Mouse (Mus musculus) left cerebral cortex, adult 18-20 months (tissue): ENCODE measurements at regions not wholly inside any gene's neighbourhood (a gene's known extent, or its start where the extent isn't known, plus 50 kb on each side); places are given as distances from the start of the nearest gene placed in this dataset.
A peak's percentile ranks its signal among the peaks of the same experiment; 100 is the strongest.
"Not testable (repeated sequence)": the region's sequence is repeated elsewhere in the genome, so short reads cannot be mapped to it uniquely, and the experiment has no call there.

Experiments used
- DNase-seq, 2 experiments: peaks; one replicate each; pipeline ENCODE4 v3.0.0; 2021 to 2022; ENCODE audit warnings: low spot score in 2 of 2, mixed read lengths in 1 of 2

GRCm38 (mm10) chr17:54753396-54753994 lies 454.7 kb upstream of the Slc5a7 start:
- no peak for DNase-seq

- no peak for DNase-seq
These were observed 454.1 kb upstream of the Slc5a7 start for GRCm38 (mm10) chr17:54752917-54753316.

GRCm38 (mm10) chr17:54735836-54736235 lies 437.0 kb upstream of the Slc5a7 start:
- no peak for DNase-seq

GRCm38 (mm10) chr17:54727660-54728059 lies 428.8 kb upstream of the Slc5a7 start:
- DNase-seq: no peak

GRCm38 (mm10) chr17:54726693-54727092 lies 427.9 kb upstream of the Slc5a7 start:
- no peak for DNase-seq

GRCm38 (mm10) chr17:54713026-54713425 lies 414.2 kb upstream of the Slc5a7 start:
- no peak for DNase-seq

- DNase-seq: not testable (repeated sequence)
These were observed 409.0 kb upstream of the Slc5a7 start for GRCm38 (mm10) chr17:54707811-54708210.

- DNase-seq: no peak
These were observed 402.7 kb upstream of the Slc5a7 start for GRCm38 (mm10) chr17:54701346-54702108.

GRCm38 (mm10) chr17:54694637-54695036 lies 395.8 kb upstream of the Slc5a7 start:
- DNase-seq: no peak

- no peak for DNase-seq
These were observed 386.6 kb upstream of the Slc5a7 start for GRCm38 (mm10) chr17:54685143-54686040.

GRCm38 (mm10) chr17:54678111-54678510 lies 379.3 kb upstream of the Slc5a7 start:
- DNase-seq: no peak

- peak in 1 of 2 experiments; percentile 6 for DNase-seq
These were observed 370.7 kb upstream of the Slc5a7 start for GRCm38 (mm10) chr17:54669499-54669898.

GRCm38 (mm10) chr17:54662558-54663245 lies 363.9 kb upstream of the Slc5a7 start:
- DNase-seq: no peak

GRCm38 (mm10) chr17:54656553-54656952 lies 357.7 kb upstream of the Slc5a7 start:
- no peak for DNase-seq
